8 mouse cellular contexts compared by ENCODE assay signal in genomic region chr13:76383972-76384663, GRCm38 (mm10). TPM values are rescaled to one million over a fixed set of nuclear protein-coding genes. Genes with fewer than 3 reads are reported as not detected.
DNase-seq lines count a peak whose midpoint lies in the region; ATAC-seq and TF ChIP-seq lines count a peak whose summit lies in the region.

Gene Mctp1 (plus strand): TSS chr13:76384535.

- no peak for TF ChIP-seq CTCF in heart, adult 2 months (IDR thresholded peaks at IDR 0.05)

- under 1% methylated on average over 48 of the region's 62 CpGs for WGBS in embryonic facial prominence, embryonic 11.5 days
- WGBS in heart, adult 2 months: under 1% methylated on average over 61 of the region's 62 CpGs
- 0% methylated on average over 29 of the region's 62 CpGs for WGBS in limb, embryonic 14.5 days
- under 1% methylated on average over 49 of the region's 62 CpGs for WGBS in midbrain, embryonic 14.5 days
- under 1% methylated on average over 60 of the region's 62 CpGs for WGBS in stomach, embryonic 14.5 days

- no peak for TF ChIP-seq POLR2A in heart, adult 2 months (IDR thresholded peaks at IDR 0.05; ENCODE audit: insufficient read depth, low read depth, low read length)
- TF ChIP-seq POLR2A in limb, embryonic 14.5 days (IDR thresholded peaks at IDR 0.05; ENCODE audit: borderline replicate concordance, extremely low read depth, insufficient read depth, insufficient read length): no peak

- peak within 1 kb of the TSS; percentile 54 for H3K4me3 ChIP-seq in embryonic facial prominence, embryonic 11.5 days (ENCODE audit: low read depth, low read length)
- H3K4me3 ChIP-seq in heart, adult 2 months: peak within 1 kb of the TSS; percentile 55
- peak within 1 kb of the TSS; percentile 52 for H3K4me3 ChIP-seq in limb, embryonic 14.5 days (replicated peaks; ENCODE audit: low read length)
- H3K4me3 ChIP-seq in midbrain, embryonic 14.5 days (replicated peaks; ENCODE audit: low read depth, low read length): peak within 1 kb of the TSS; percentile 73
- H3K4me3 ChIP-seq in stomach, embryonic 14.5 days (ENCODE audit: low read depth, low read length): peak within 1 kb of the TSS; percentile 56

- ATAC-seq in embryonic facial prominence, embryonic 11.5 days (replicated peaks; ENCODE audit: insufficient number of reproducible peaks, low FRiP score, low TSS enrichment, low read depth): peak; percentile 90
- peak; percentile 87 for ATAC-seq in limb, embryonic 14.5 days (ENCODE audit: low FRiP score, low read depth)
- ATAC-seq in midbrain, embryonic 14.5 days (ENCODE audit: low FRiP score, low TSS enrichment): peak; percentile 88
- peak; percentile 91 for ATAC-seq in stomach, embryonic 14.5 days (ENCODE audit: insufficient number of reproducible peaks, insufficient read depth, low FRiP score, low read depth)

- TF ChIP-seq EP300 in heart, adult 2 months (IDR thresholded peaks at IDR 0.05; ENCODE audit: insufficient read depth, low read depth, low read length): no peak

- peak; percentile 39 for DNase-seq in layer of hippocampus, adult 11-12 months (ENCODE audit: low spot score)
- no peak for DNase-seq in layer of hippocampus, adult 9-10 months (ENCODE audit: low spot score)
- DNase-seq in embryonic facial prominence, embryonic 11.5 days (ENCODE audit: low spot score): peak; percentile 68
- DNase-seq in heart, adult 2 months: peak; percentile 67 to 69
- DNase-seq in kidney, adult 18-20 months: peak; percentile 43
- peak; percentile 54 for DNase-seq in limb, embryonic 14.5 days (ENCODE audit: low spot score)
- DNase-seq in midbrain, embryonic 14.5 days: peak; percentile 79

- no peaks in the 10 kb centered on the region for H3K9me3 ChIP-seq in embryonic facial prominence, embryonic 11.5 days (replicated peaks; ENCODE audit: control insufficient read depth, low read length)
- H3K9me3 ChIP-seq in limb, embryonic 14.5 days (ENCODE audit: control insufficient read depth, low read length): no peaks in the 10 kb centered on the region
- H3K9me3 ChIP-seq in midbrain, embryonic 14.5 days (ENCODE audit: control insufficient read depth, low read length): no peaks in the 10 kb centered on the region
- no peaks in the 10 kb centered on the region for H3K9me3 ChIP-seq in stomach, embryonic 14.5 days (ENCODE audit: control insufficient read depth, low read depth, low read length)

- peak within 1 kb of the TSS; percentile 99 for H3K4me2 ChIP-seq in embryonic facial prominence, embryonic 11.5 days (ENCODE audit: low read depth, low read length)
- H3K4me2 ChIP-seq in limb, embryonic 14.5 days (replicated peaks; ENCODE audit: low read depth, low read length, severe bottlenecking): peak within 1 kb of the TSS; percentile 97
- peak within 1 kb of the TSS; percentile 99 for H3K4me2 ChIP-seq in midbrain, embryonic 14.5 days (ENCODE audit: low read length)
- peak within 1 kb of the TSS; percentile 90 for H3K4me2 ChIP-seq in stomach, embryonic 14.5 days (replicated peaks; ENCODE audit: low read depth, low read length)

- no peaks in the 10 kb centered on the region for H3K79me2 ChIP-seq in heart, adult 2 months (replicated peaks; ENCODE audit: control insufficient read depth, insufficient read depth, low read length)

- H3K9ac ChIP-seq in embryonic facial prominence, embryonic 11.5 days (replicated peaks; ENCODE audit: low read length): peak within 1 kb of the TSS; percentile 46
- H3K9ac ChIP-seq in heart, adult 2 months (ENCODE audit: low read depth, low read length): peak within 1 kb of the TSS; percentile 64
- peak within 1 kb of the TSS; percentile 56 for H3K9ac ChIP-seq in limb, embryonic 14.5 days (ENCODE audit: low read depth, low read length, severe bottlenecking)
- H3K9ac ChIP-seq in midbrain, embryonic 14.5 days (replicated peaks; ENCODE audit: low read length): peak within 1 kb of the TSS; percentile 71
- H3K9ac ChIP-seq in stomach, embryonic 14.5 days (replicated peaks; ENCODE audit: low read depth, low read length): peak within 1 kb of the TSS; percentile 22; the same call in 1 of the 2 replicates

- no peak within 1 kb of the TSS for H3K27ac ChIP-seq in embryonic facial prominence, embryonic 11.5 days (replicated peaks; ENCODE audit: low read depth, low read length)
- no peak within 1 kb of the TSS; the same call in none of the 2 replicates for H3K27ac ChIP-seq in heart, adult 2 months
- no peak within 1 kb of the TSS for H3K27ac ChIP-seq in limb, embryonic 14.5 days (replicated peaks; ENCODE audit: low read depth, low read length)
- no peak within 1 kb of the TSS for H3K27ac ChIP-seq in midbrain, embryonic 14.5 days (replicated peaks; ENCODE audit: low read depth, low read length)
- peak within 1 kb of the TSS; percentile 63 for H3K27ac ChIP-seq in stomach, embryonic 14.5 days (ENCODE audit: low read length)

- H3K27me3 ChIP-seq in embryonic facial prominence, embryonic 11.5 days (ENCODE audit: control insufficient read depth, insufficient read depth, low read length): peaks cover 20% of the 10 kb centered on the region
- H3K27me3 ChIP-seq in heart, adult 2 months (ENCODE audit: control insufficient read depth, insufficient read depth, low read length): peaks cover 6% of the 10 kb centered on the region
- peaks cover 34% of the 10 kb centered on the region for H3K27me3 ChIP-seq in limb, embryonic 14.5 days (ENCODE audit: control insufficient read depth, insufficient read depth, low read length)
- peaks cover 14% of the 10 kb centered on the region for H3K27me3 ChIP-seq in midbrain, embryonic 14.5 days (ENCODE audit: control insufficient read depth, insufficient read depth, low read length)
- no peaks in the 10 kb centered on the region for H3K27me3 ChIP-seq in stomach, embryonic 14.5 days (ENCODE audit: control insufficient read depth, insufficient read depth, low read length)

- intact Hi-C loops in heart, adult 2 months (cut with DNase I): no loop called here

- H3K4me1 ChIP-seq in embryonic facial prominence, embryonic 11.5 days (ENCODE audit: control insufficient read depth, insufficient read depth, low read length): 0 out of 2 replicates have a peak, but pooled peaks cover 4% of the 10 kb centered on the region
- H3K4me1 ChIP-seq in heart, adult 2 months (ENCODE audit: control insufficient read depth, insufficient read depth, low read length): no peaks in the 10 kb centered on the region
- H3K4me1 ChIP-seq in limb, embryonic 14.5 days (ENCODE audit: control insufficient read depth, insufficient read depth, low read length): peaks cover 14% of the 10 kb centered on the region
- peaks cover 8% of the 10 kb centered on the region; the same call in 1 of the 2 replicates for H3K4me1 ChIP-seq in midbrain, embryonic 14.5 days (ENCODE audit: control insufficient read depth, insufficient read depth, low read length)
- H3K4me1 ChIP-seq in stomach, embryonic 14.5 days (ENCODE audit: control insufficient read depth, insufficient read depth, low read length): 0 out of 2 replicates have a peak, but pooled peaks cover 4% of the 10 kb centered on the region

- H3K36me3 ChIP-seq in embryonic facial prominence, embryonic 11.5 days (replicated peaks; ENCODE audit: control insufficient read depth, insufficient read depth, low read depth, low read length): no peaks in the 10 kb centered on the region
- H3K36me3 ChIP-seq in heart, adult 2 months (ENCODE audit: control insufficient read depth, insufficient read depth, low read length): no peaks in the 10 kb centered on the region
- H3K36me3 ChIP-seq in limb, embryonic 14.5 days (ENCODE audit: control insufficient read depth, insufficient read depth, low read length): no peaks in the 10 kb centered on the region
- no peaks in the 10 kb centered on the region for H3K36me3 ChIP-seq in midbrain, embryonic 14.5 days (ENCODE audit: control insufficient read depth, insufficient read depth, low read length)
- no peaks in the 10 kb centered on the region for H3K36me3 ChIP-seq in stomach, embryonic 14.5 days (ENCODE audit: control insufficient read depth, insufficient read depth, low read length)

RNA-seq across cellular contexts. Expression of gene Mctp1, which starts in this region (rescaled TPM):
- 1.3 and 1.6 TPM in 2 replicates for polyA plus RNA-seq in embryonic facial prominence, embryonic 11.5 days (2014; fragmentation: Nextera tagmentation; extraction: Ambion mirVana)
- 1 to 10 TPM; 2.5 to 4.3 TPM for total RNA-seq in heart, adult 2 months (2021)
- polyA plus RNA-seq in heart, adult 2 months (2012; rRNA removed): 0.43 and 0.61 TPM in 2 replicates
- 0.37 and 0.44 TPM in 2 replicates for polyA plus RNA-seq in limb, embryonic 14.5 days (2012; rRNA removed)
- polyA plus RNA-seq in limb, embryonic 14.5 days (2014; fragmentation: Nextera tagmentation; extraction: Ambion mirVana): 0.59 TPM in 2 replicates
- polyA plus RNA-seq in midbrain, embryonic 14.5 days (2014; fragmentation: Nextera tagmentation; extraction: Ambion mirVana): 6.1 and 8.9 TPM in 2 replicates
- polyA plus RNA-seq in stomach, embryonic 14.5 days (2014; fragmentation: Nextera tagmentation; extraction: Ambion mirVana): 1.8 and 2.0 TPM in 2 replicates

Comparison
In these comparisons a context has a peak if more than half of its experiments do, and no peak if none do; other contexts are left out.
1. Peak in DNase-seq, ATAC-seq, H3K4me3 ChIP-seq, H3K9ac ChIP-seq and H3K4me2 ChIP-seq in limb, embryonic 14.5 days; RNA of the gene not detected or under 1 TPM.